Mouse (Mus musculus) layer of hippocampus, adult 8-10 months (tissue): ENCODE measurements around the gene Vat1l. TPM values are rescaled to one million over a fixed set of nuclear protein-coding genes. Genes with fewer than 3 reads are reported as not detected.

Source experiments
- DNase-seq, 2 experiments: peaks; one replicate each; pipeline ENCODE4 v3.0.0; 2022; ENCODE audit warnings: low spot score in 2 of 2
- total RNA-seq, 4 experiments: library from RNA; stranded (reverse); gene quantifications; 2 replicates each; pipeline ENCODE4 v1.2.4; 2022

The Vat1l gene
- total RNA-seq, 4 experiments from 2014 or later: 12.5 to 15.3 (median 13.2) TPM

DNA sequence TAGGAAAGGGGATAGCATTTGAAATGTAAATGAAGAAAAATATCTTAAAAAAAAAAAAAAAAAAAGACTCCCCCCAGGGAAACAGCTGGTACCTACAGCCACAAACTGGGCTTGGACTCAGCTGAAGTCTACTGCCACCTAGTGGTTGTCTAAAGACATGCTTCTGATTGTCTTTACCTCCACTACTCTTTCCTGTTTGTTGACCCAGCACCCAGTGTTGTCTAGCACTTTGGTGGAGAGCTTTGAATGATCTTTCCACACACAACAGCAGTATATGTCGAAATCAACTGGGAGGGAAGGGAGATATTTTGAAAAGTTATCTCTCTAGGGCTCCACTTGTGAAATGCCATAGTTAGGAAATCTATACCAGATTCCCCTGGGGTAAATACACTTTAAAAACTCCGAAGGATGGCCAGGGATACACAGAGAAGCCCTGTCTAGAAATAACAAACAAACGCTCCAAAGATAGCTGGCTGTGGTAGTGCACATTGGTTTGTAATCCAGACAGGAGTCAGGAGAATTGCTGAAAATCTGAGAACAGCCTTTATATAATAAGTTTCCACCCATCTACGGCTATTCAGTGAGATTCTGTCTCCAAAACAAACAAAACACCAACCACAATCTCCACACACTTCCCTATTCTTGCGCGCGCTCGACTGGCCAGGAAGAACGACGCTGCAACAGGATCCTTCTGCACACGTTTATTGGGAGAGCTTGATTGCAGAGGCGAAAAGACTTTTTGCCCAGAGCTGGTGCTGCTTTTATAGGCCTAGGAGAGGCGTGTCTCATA is 185.2 kb downstream of the Vat1l start:
- DNase-seq: no peak

DNA sequence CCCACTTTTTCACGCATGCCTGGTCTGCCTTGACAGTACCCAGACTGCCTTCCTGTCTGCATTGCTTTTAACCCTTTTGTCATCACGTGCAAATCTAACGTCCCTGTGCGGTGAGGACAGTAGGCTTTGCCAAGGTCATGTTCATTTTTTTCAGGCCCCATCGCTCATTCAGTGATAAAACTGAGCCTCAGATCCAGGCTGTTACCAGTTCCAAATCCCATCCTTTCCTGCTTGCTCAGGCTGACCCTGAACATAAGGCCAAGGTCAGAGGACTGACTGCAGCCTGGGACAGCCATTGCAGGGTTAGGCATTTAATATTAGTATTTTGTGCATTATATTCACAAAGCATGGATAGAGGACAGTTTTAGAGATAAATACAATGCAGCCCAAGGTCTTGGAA is 192.9 kb downstream of the Vat1l start:
- DNase-seq: no peak

DNA sequence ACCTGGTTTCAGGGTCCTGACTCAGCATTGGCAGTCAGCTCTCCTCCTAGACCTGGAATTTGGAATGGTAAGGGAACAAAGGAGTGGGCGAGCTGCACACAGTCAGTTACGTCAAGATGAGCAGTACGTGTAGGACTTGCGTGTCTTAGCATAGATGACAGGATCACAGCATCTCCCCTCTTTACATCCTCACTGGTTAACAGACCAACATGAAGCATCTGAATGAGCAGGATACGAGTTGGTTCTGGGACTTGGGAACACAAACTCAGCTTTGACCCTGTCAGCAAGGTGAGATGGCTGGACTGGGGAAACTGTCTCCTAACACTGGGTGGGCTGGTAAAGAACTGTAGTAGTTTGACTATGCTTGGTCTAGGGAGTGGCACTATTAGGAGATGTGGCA is 193.9 kb downstream of the Vat1l start:
- no peak for DNase-seq

DNA sequence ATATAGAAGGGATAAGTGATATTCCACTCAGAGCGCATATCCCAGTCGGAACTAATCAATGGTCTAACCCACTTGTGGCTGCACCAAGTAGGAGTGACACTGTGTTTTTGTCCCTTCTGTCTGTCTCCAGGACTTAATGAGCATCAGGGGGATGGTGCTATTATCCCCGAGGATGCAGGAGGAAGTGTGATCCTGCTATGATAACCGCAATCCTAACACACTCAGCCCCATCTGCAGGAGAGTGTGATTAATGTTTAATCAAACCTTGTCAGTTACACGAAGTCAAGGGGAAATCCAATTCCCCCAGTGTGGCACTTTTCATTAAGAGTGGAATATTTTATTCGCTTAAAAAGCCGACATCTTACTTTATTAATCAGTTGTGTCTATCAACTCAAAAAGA is 196.3 kb downstream of the Vat1l start:
- no peak for DNase-seq

DNA sequence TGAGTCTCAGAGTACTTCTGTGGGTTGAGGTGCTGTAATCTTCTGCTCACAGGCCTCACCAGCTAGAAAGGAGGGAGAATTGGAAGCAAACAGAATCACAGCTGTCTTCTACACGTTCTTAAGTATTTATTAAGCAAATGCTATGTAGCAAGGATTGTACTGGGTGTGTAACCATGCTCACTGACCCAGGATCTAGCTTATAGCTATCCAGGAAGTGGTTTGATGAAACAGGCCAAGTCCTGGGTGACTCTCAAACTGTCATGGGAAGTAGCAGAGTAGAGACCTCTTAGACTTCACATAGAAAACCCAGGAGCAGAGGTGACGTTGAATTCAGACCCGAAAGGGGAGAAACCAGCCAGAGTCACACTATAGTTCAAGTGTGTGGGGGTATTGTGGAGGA is 206.0 kb downstream of the Vat1l start:
- DNase-seq: no peak

DNA sequence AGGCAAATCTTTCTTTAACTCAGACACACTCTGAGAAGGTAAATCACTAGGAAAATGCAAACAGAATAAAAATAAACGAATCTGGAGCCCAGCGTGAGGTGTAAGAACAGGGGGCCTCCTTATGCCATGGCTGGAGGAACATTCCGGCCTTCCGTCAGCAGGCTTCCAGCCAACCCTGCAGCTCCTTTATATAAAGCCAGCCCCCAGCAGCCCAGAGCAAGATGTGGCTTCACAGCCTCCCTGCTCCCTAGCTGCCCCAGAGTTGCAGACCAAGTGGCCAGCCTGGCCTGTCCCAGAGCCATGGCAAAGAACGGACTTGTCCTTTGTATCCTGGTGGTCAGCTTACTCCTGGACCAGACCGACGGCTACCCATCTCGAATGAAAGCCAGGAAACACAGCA is 212.4 kb downstream of the Vat1l start, which contains the start of gene Clec3a:
TSS of gene Clec3a (plus strand) at position 301 of the 400 bp plus-strand sequence.
- no peak for DNase-seq

DNA sequence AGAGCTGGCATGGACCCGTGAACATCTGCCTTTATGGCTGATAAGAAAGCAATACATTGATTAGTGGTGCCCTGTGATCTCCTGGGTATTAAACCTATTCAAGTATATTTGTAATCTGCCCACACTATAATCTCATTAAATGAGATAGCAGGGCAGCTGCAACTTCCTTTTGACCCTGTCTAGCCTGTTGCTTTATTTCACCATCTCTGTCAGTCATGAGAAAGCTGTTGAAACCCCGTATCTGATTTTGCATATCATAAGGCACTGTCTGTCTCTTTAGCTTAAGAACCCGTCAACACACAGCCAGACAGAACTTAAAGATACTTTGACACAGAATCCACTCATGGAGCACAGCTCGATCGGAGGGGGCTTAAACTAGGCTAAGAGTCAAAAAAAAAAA is 213.1 kb downstream of the Vat1l start:
- no peak for DNase-seq

DNA sequence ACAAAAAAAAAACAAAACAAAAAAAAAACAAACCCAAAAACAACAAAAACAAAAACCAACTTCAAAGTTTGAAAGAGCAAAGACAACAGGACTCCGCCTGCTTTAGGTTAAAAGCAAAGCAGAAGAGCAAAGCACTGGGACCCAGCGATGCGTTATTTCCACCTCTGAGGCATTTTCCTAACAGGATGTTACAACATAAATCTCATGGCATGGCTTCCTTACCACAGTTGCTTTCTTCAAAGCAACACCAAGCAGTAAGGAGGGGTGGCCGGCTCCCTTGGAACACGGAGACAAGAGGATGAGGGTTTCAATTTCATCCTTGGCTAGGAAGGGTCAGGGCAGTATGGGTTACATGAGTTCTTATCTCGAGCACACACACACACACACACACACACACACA is 213.5 kb downstream of the Vat1l start:
- DNase-seq: no peak

DNA sequence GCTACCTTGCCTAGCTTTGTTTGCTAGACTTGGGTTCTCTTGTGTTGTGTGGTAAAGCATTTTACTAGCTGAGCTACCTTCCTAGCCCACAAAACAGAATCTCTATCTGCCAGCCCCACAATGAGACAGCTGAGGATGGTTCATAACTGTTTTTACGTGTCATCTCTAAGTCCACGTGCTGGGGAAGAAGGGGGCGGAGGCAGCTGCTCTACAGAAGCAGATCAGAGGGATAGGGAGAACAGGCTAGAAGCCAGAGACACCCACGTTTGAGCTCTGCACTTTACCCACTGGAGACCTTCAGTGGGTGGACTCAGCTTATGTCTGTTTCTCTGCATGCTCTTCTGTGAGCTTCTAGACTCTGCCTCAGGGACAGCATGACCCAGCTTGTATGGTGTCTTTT is 216.1 kb downstream of the Vat1l start:
- no peak for DNase-seq

Other genes with a start within 250 kb of the Vat1l start
- 1 to 10 TPM; 4.3 to 6.9 (median 5.1) TPM for gene Nudt7, start 72.1 kb upstream of the Vat1l start, total RNA-seq
- gene Clec3a, start 212.5 kb downstream of the Vat1l start, total RNA-seq: not detected
- 10 to 100 TPM; 14.4 to 17.9 (median 16.4) TPM for gene Wwox, start 234.0 kb downstream of the Vat1l start, total RNA-seq